Mouse (Mus musculus) limb, embryonic 14.5 days (tissue): ENCODE measurements around the gene Sost. TPM values are rescaled to one million over a fixed set of nuclear protein-coding genes. Genes with fewer than 3 reads are reported as not detected.

Source experiments
- ATAC-seq: fragments of 200-750 bp; cut with Nextera tagmentation; 2 replicates; pipeline ENCODE4 v1.8.0; 2017; ENCODE audit warnings: low read depth, moderate number of reproducible peaks, moderate TSS enrichment; ENCODE audit not compliant: low FRiP score
- DNase-seq: peaks from one replicate; pipeline ENCODE4 v3.0.0-alpha.2; 2015; ENCODE audit warnings: low spot score
- H3K27ac ChIP-seq: fragments of 300-500 bp; sonication (generic); replicated peaks from 2 replicates; pipeline ENCODE4 v1.5.1; 2014; ENCODE audit warnings: low read depth, mild to moderate bottlenecking, low read length, moderate library complexity, mixed read lengths
- H3K27me3 ChIP-seq: fragments of 300-500 bp; sonication (generic); 2 replicates; pipeline ENCODE4 v1.6.1; 2014; ENCODE audit warnings: low read length, mixed read lengths; ENCODE audit not compliant: control insufficient read depth, insufficient read depth
- H3K36me3 ChIP-seq: fragments of 300-500 bp; sonication (generic); 2 replicates; pipeline ENCODE4 v1.6.1; 2014; ENCODE audit warnings: mild to moderate bottlenecking, low read length, moderate library complexity, mixed read lengths; ENCODE audit not compliant: control insufficient read depth, insufficient read depth
- H3K4me1 ChIP-seq: fragments of 300-500 bp; sonication (generic); 2 replicates; pipeline ENCODE4 v1.6.1; 2014; ENCODE audit warnings: antibody characterized with exemption, low read length, mixed read lengths; ENCODE audit not compliant: control insufficient read depth, insufficient read depth
- H3K4me2 ChIP-seq: fragments of 300-500 bp; sonication (generic); replicated peaks from 2 replicates; pipeline ENCODE4 v1.6.1; 2014; ENCODE audit warnings: low read depth, mild to moderate bottlenecking, low read length, moderate library complexity; ENCODE audit not compliant: severe bottlenecking
- H3K4me3 ChIP-seq: fragments of 300-500 bp; sonication (generic); replicated peaks from 2 replicates; pipeline ENCODE4 v1.5.1; 2014; ENCODE audit warnings: low read length
- H3K9ac ChIP-seq: fragments of 300-500 bp; sonication (generic); 2 replicates; pipeline ENCODE4 v1.6.1; 2014; ENCODE audit warnings: mild to moderate bottlenecking, low read depth, low read length, moderate library complexity; ENCODE audit not compliant: severe bottlenecking
- H3K9me3 ChIP-seq: fragments of 300-500 bp; sonication (generic); 2 replicates; pipeline ENCODE4 v1.6.1; 2016; ENCODE audit warnings: low read length; ENCODE audit not compliant: control insufficient read depth
- POLR2A ChIP-seq: fragments of 200-500 bp; IDR thresholded peaks from 2 replicates; pipeline ENCODE4 v1.8.0; 2012; ENCODE audit warnings: inconsistent platforms, mild to moderate bottlenecking, moderate library complexity, borderline replicate concordance; ENCODE audit not compliant: insufficient read depth, insufficient read length; ENCODE audit errors: extremely low read depth
- WGBS: fragments of 180-500 bp; shearing (Covaris S2); extraction: QIAGEN DNeasy Blood & Tissue Kit; methylation state at CpG from one replicate; pipeline ENCODE4 v1.1.7; 2014; 5-methylcytosine and 5-hydroxymethylcytosine counted together
- polyA plus RNA-seq, 2 experiments: library from polyadenylated mRNA; depleted of rRNA in 1 of 2; stranded (reverse) in 1 of 2; unstranded in 1 of 2; fragments of >200 nt; fragmentation: Nextera tagmentation in 1 of 2; extraction: Ambion mirVana in 1 of 2; gene quantifications; 2 replicates each; pipeline versions ENCODE4 v1.2.1 to v1.2.3; 2012 to 2014

Sost gene
- polyA plus RNA-seq, 2 experiments, result 0.88 TPM; not detected in 1

DNA sequence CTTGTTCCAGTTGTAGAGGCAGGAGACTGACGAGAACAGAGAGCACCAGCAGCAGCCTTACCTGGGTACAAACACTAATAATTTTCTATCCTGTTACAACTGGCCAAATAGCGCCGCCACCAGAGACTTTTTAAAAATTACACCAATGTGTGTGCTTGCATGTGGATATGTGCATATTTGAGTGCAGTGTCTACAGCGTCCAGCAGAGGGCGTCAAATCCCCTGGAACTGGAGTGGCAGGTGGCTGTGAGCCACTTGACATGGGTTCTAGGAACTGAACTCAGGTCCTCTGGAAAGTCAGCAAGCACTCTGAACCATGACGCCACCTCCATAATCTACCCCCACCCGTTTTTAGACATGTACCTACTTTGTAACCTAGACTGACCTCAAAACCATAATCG is 37.4 kb upstream of the Sost start:
- no peak for ATAC-seq
- peaks cover 9% of the 10 kb centered on the region; the same call in 1 of the 2 replicates for H3K36me3 ChIP-seq

DNA sequence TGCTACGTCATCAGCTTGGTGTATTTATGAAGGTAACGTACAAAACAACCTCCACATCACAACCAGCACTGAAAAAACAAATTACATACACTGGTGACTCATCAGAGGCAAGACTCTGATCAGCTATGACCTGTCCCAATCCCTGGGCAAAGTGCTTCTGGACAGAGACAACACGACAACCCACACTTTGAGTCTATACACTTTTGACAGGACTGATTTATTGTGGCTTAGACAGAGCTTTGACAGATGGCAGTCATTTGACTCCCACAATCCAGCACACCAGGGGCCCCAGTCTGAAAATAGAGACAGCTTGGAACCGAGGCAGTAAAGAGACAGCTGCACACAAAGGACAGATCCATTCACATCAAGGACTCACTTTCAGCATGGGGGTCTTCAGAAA is 32.7 kb upstream of the Sost start:
- H3K4me2 ChIP-seq, result no peak overlapping the region
- H3K27me3 ChIP-seq, result no peaks in the 10 kb centered on the region
- ATAC-seq (peak; percentile 60; the same call in 1 of the 2 replicates), DNase-seq (peak; percentile 30)
- H3K36me3 ChIP-seq, result no peaks in the 10 kb centered on the region
- no peaks in the 10 kb centered on the region for H3K4me1 ChIP-seq
- 54% methylated on average over 4 of the region's 4 CpGs for WGBS
- TF ChIP-seq POLR2A, result no peak
- no peak overlapping the region for H3K9ac ChIP-seq
- H3K4me3 ChIP-seq, result no peak overlapping the region
- H3K9me3 ChIP-seq, result no peaks in the 10 kb centered on the region
- no peak overlapping the region for H3K27ac ChIP-seq

More for the DNA sequence above, 37.4 kb upstream of the Sost start:
- no peaks in the 10 kb centered on the region for H3K9me3 ChIP-seq
- H3K9ac ChIP-seq, result no peak overlapping the region
- TF ChIP-seq POLR2A, result no peak
- no peak overlapping the region for H3K4me3 ChIP-seq
- 95% methylated on average over 8 of the region's 8 CpGs for WGBS
- no peak overlapping the region for H3K27ac ChIP-seq
- H3K4me2 ChIP-seq, result no peak overlapping the region
- H3K27me3 ChIP-seq, result no peaks in the 10 kb centered on the region
- no peaks in the 10 kb centered on the region for H3K4me1 ChIP-seq
- DNase-seq, result no peak

DNA sequence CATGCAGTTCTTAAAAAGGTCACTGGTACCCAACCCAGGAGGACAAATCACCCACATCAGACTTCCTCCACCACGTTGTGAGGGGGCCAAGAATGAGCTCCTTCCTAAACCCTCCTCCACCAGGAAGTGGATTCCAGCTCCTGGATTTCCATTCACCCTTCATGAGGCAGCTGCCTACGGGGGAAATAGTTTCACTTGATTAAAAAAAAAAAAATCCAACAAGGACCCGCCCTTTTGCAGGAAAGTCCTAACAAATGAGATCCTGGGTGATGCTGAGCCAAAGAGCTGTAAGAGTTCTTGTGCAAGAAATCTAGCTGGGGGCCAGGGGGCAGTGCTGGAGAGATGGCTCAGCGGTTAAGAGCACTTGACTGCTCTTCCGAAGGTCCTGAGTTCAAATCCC is 31.4 kb upstream of the Sost start:
- no peak for TF ChIP-seq POLR2A
- no peak overlapping the region for H3K27ac ChIP-seq
- H3K9me3 ChIP-seq, result no peaks in the 10 kb centered on the region
- H3K4me1 ChIP-seq, result no peaks in the 10 kb centered on the region
- H3K4me3 ChIP-seq, result no peak overlapping the region
- 50% methylated on average over 5 of the region's 5 CpGs for WGBS
- ATAC-seq (no peak), DNase-seq (no peak)
- no peak overlapping the region for H3K4me2 ChIP-seq
- no peaks in the 10 kb centered on the region for H3K36me3 ChIP-seq
- H3K27me3 ChIP-seq, result no peaks in the 10 kb centered on the region
- no peak overlapping the region for H3K9ac ChIP-seq

DNA sequence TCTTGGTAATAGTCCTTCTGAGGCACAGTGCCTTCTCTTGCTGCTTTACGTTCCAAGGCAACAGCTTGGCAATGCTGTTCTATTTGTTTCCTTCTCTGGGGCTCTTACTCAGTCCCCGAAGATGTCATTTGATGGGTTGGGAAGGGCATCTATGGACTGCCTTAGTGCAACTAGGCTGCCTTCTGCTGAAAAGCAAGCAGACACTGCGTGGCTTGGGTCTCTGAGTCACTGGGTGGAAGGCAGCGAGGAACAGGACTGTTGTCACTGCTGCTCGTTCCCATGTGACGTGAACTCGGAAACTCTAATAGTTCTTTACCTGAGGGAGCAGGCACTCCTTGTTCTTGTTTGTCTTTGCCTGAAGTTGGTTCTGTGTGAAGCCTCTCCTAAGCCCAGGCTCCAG is 29.1 kb upstream of the Sost start:
- no peak overlapping the region for H3K27ac ChIP-seq
- no peak for DNase-seq
- H3K4me3 ChIP-seq, result no peak overlapping the region
- H3K36me3 ChIP-seq, result no peaks in the 10 kb centered on the region
- no peak overlapping the region for H3K9ac ChIP-seq
- no peak for ATAC-seq
- no peaks in the 10 kb centered on the region for H3K4me1 ChIP-seq
- no peaks in the 10 kb centered on the region for H3K27me3 ChIP-seq
- no peaks in the 10 kb centered on the region for H3K9me3 ChIP-seq
- TF ChIP-seq POLR2A, result no peak
- H3K4me2 ChIP-seq, result no peak overlapping the region
- WGBS, result 91% methylated on average over 7 of the region's 7 CpGs

DNA sequence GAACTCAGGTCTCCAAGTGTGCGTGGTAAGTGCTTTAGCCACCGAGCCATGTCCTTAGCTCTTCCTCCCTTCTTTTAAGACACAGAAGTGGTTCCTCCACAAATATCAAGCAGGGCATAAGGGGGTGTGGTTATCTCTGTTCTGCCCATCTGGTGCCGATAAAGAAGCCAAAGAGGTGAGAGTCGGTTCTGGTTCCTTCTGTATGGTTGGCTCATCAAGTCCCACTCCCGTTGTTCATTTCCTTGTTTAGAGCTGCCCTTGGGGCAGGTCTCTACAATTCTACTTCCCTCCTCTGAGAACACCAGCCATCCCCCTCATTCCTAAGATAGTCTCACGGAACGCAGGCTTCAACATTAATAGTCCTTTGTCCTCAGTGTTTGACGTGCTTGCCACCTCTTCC is 27.3 kb upstream of the Sost start:
- H3K4me2 ChIP-seq, result no peak overlapping the region

DNA sequence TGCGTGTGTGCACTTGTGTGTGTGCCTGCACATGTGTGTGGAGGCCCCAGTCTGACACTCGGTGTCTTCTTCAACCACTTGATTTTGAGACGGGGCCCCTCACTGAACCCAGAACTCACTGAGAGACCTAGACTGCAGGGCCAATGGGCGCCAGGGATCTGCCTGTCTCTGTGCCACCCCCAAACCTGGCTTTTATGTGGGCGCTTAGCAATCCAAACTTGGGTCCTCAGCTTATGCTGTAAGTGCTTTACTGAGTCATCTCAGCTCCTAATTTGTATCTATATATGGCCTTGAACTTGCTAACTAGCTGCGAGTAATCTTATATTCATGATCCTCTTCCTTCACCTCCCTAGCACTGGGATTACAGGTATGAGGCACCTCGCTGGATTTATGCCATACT is 25.6 kb upstream of the Sost start:
- H3K9ac ChIP-seq, result no peak overlapping the region
- ATAC-seq, result no peak
- DNase-seq, result no peak
- no peaks in the 10 kb centered on the region for H3K4me1 ChIP-seq
- no peak for TF ChIP-seq POLR2A
- H3K4me2 ChIP-seq, result no peak overlapping the region
- H3K27ac ChIP-seq, result no peak overlapping the region
- 86% methylated on average over 7 of the region's 7 CpGs for WGBS
- no peaks in the 10 kb centered on the region for H3K36me3 ChIP-seq
- H3K27me3 ChIP-seq, result no peaks in the 10 kb centered on the region
- H3K4me3 ChIP-seq, result no peak overlapping the region
- H3K9me3 ChIP-seq, result no peaks in the 10 kb centered on the region

More for the DNA sequence above, 27.3 kb upstream of the Sost start:
- Histone ChIP-seq H3K27me3 (no peaks in the 10 kb centered on the region), H3K9ac (no peak overlapping the region), H3K36me3 (no peaks in the 10 kb centered on the region), H3K27ac (no peak overlapping the region), H3K4me1 (no peaks in the 10 kb centered on the region), H3K4me3 (no peak overlapping the region), H3K9me3 (no peaks in the 10 kb centered on the region)
- 66% methylated on average over 8 of the region's 8 CpGs for WGBS
- TF ChIP-seq POLR2A, result no peak
- ATAC-seq (no peak), DNase-seq (no peak)
